Mouse (Mus musculus): ENCODE data around the gene Bmpr1a. TPM values are rescaled to one million over a fixed set of nuclear protein-coding genes. Genes with fewer than 3 reads are reported as not detected.
A peak's percentile ranks its signal among the peaks of the same experiment; 100 is the strongest.
"Not testable (repeated sequence)": the region's sequence is repeated elsewhere in the genome, so short reads cannot be mapped to it uniquely, and the experiment has no call there.

Bmpr1a gene
- polyA plus RNA-seq, 1 experiment from 2014 or later = 35.8 TPM

DNA sequence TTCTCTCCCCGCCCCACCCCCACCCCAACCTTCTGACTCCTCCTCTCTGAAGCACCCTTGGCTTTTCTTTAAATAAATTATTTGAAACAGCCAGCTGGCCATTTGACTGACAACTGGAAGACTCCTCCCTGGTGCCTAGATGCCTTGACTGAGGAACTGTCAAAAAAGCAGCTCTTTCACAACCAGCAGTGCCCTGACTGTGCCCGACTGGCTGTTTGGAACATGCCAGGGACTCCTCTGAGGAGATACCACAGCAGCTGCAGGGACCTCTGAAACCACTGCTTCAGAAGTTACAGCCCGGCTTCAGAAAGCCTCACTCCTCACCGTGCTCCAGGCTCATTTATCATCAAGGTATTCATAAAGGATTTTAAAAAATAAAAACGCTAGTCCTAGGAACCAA, 58.8 kb downstream of the Bmpr1a start:
- ATAC-seq (replicated peaks; ENCODE audit: low FRiP score, low read depth) (no peak), DNase-seq (ENCODE audit: low spot score) (no peak)
- no peaks in the 10 kb centered on the region for H3K4me1 ChIP-seq (replicated peaks; ENCODE audit: insufficient read depth, low read length)
- no peaks in the 10 kb centered on the region for H3K9me3 ChIP-seq (replicated peaks; ENCODE audit: low read length)
- no peaks in the 10 kb centered on the region for H3K27me3 ChIP-seq (ENCODE audit: insufficient read depth, low read length)
- H3K4me3 ChIP-seq (replicated peaks; ENCODE audit: low read depth, low read length) = no peak overlapping the region
- TF ChIP-seq CTCF (IDR thresholded peaks at IDR 0.05; ENCODE audit: low read depth) = no peak
- H3K9ac ChIP-seq (ENCODE audit: low read depth, low read length) = no peak overlapping the region
- H3K36me3 ChIP-seq (ENCODE audit: insufficient read depth, low read length) = 0 out of 2 replicates have a peak, but pooled peaks cover 15% of the 10 kb centered on the region
- WGBS = 72% methylated on average over 5 of the region's 5 CpGs
- H3K27ac ChIP-seq = no peak overlapping the region
- no peak overlapping the region for H3K4me2 ChIP-seq (ENCODE audit: low read length)

DNA sequence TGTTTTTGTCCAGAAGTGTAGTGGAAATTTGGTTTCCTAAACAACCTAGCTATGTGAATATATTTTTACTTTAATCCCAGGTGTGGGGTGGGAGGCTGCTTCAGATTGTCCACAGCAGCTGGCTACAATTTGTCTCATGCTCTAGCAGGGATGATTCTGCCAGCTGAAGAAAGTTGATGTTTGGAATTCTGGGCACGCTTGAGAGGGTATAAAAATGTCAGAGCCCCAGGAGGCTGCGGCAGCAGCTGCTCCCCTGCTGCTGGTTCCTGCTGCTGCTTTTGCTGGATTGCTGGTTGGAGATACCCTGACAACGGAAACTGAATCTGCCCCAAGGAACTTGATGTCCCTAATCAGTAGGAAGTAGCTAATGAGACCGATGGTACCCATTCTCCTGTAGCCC, 60.6 kb downstream of the Bmpr1a start:
- Histone ChIP-seq H3K9me3 (replicated peaks; ENCODE audit: low read length) (no peaks in the 10 kb centered on the region), H3K27me3 (ENCODE audit: insufficient read depth, low read length) (no peaks in the 10 kb centered on the region), H3K27ac (no peak overlapping the region), H3K36me3 (ENCODE audit: insufficient read depth, low read length) (0 out of 2 replicates have a peak, but pooled peaks cover 13% of the 10 kb centered on the region), H3K9ac (ENCODE audit: low read depth, low read length) (no peak overlapping the region), H3K4me3 (replicated peaks; ENCODE audit: low read depth, low read length) (no peak overlapping the region), H3K4me2 (ENCODE audit: low read length) (no peak overlapping the region), H3K4me1 (replicated peaks; ENCODE audit: insufficient read depth, low read length) (no peaks in the 10 kb centered on the region)
- whole genome bisulfite sequencing = 48% methylated on average over 4 of the region's 4 CpGs
- ATAC-seq (replicated peaks; ENCODE audit: low FRiP score, low read depth) = no peak
- peak; percentile 45 for DNase-seq (ENCODE audit: low spot score)
- TF ChIP-seq CTCF (IDR thresholded peaks at IDR 0.05; ENCODE audit: low read depth) = no peak

DNA sequence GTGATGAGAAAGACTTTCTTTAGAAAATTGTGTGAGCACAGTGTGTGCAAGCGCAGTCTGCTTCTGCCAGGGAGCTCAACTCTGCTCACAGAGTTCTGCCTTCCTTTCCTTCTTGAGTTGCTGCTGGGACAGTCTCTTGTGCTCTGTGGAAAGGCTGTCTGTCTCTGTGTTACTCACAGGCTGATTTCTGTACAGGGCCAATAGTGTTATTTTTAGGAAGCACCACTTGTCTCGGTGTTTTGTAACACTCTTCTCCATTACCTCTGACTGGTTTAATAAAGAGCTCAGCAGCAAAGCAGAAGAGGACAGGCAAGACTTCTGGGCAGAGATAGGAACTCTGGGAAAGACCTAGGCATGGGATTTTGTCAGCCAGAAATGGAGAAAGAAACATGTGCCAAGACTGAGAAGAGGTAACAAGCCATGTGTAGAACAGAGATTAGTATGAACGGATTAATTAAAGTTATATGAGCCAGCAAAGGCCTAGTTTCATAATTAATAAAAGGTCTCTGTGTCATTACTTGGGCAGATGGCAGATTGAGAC, 62.5 kb downstream of the Bmpr1a start:
- Histone ChIP-seq H3K4me2 (ENCODE audit: low read length) (no peak overlapping the region), H3K27ac (no peak overlapping the region), H3K9ac (ENCODE audit: low read depth, low read length) (no peak overlapping the region), H3K36me3 (ENCODE audit: insufficient read depth, low read length) (0 out of 2 replicates have a peak, but pooled peaks cover 10% of the 10 kb centered on the region), H3K27me3 (ENCODE audit: insufficient read depth, low read length) (no peaks in the 10 kb centered on the region), H3K4me1 (replicated peaks; ENCODE audit: insufficient read depth, low read length) (no peaks in the 10 kb centered on the region), H3K9me3 (replicated peaks; ENCODE audit: low read length) (no peaks in the 10 kb centered on the region), H3K4me3 (replicated peaks; ENCODE audit: low read depth, low read length) (no peak overlapping the region)
- no peak for ATAC-seq (replicated peaks; ENCODE audit: low FRiP score, low read depth)
- no peak for DNase-seq (ENCODE audit: low spot score)
- 86% methylated on average over 3 of the region's 3 CpGs for WGBS
- no peak for TF ChIP-seq CTCF (IDR thresholded peaks at IDR 0.05; ENCODE audit: low read depth)

DNA sequence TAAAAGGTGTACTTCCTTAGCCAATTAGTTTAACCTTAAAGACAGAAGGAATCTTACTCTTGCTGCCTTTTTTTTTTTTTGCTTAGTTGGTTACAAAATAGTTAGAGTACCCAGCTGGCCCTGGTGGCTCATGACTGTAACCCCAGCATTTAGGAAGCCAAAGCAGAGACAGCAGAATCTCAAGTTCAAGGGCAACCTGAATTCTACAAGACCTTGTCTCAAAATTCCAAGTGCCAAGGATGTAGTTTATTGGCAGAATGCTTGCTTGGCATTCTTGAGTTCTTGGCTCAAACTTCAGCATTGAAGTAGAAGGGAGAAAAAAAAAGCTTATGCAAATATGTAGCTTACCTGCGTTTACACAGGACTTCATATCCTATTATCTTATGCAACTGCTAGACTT, 74.1 kb downstream of the Bmpr1a start:
- H3K36me3 ChIP-seq (ENCODE audit: insufficient read depth, low read length) = peaks cover 20% of the 10 kb centered on the region; the same call in 1 of the 2 replicates
- WGBS = 90% methylated on average over 1 of the region's 1 CpGs

DNA sequence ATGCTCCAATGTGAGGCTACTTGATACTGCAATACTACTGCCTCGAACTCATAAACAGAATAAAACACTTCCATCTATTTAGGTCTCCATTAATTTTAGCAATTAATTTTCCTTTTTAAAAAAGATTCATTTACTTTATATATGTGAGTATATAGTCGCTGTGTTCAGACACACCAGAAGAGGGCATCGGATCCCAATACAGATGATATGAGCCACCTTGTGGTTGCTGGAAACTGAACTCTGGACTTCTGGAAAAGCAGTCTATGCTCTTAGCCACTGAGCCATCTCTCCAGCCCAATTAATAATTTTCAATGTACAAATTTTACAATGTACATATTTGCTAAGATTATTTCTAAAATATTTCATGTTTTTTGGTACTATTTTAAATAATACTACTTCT, 74.9 kb downstream of the Bmpr1a start:
- peak; percentile 47 for TF ChIP-seq CTCF (IDR thresholded peaks at IDR 0.05; ENCODE audit: low read depth)
- Histone ChIP-seq H3K4me2 (ENCODE audit: low read length) (no peak overlapping the region), H3K4me3 (replicated peaks; ENCODE audit: low read depth, low read length) (no peak overlapping the region), H3K4me1 (replicated peaks; ENCODE audit: insufficient read depth, low read length) (no peaks in the 10 kb centered on the region), H3K9ac (ENCODE audit: low read depth, low read length) (no peak overlapping the region), H3K27me3 (ENCODE audit: insufficient read depth, low read length) (no peaks in the 10 kb centered on the region), H3K9me3 (replicated peaks; ENCODE audit: low read length) (no peaks in the 10 kb centered on the region), H3K27ac (no peak overlapping the region), H3K36me3 (ENCODE audit: insufficient read depth, low read length) (peaks cover 26% of the 10 kb centered on the region; the same call in 1 of the 2 replicates)
- WGBS = 95% methylated on average over 3 of the region's 3 CpGs
- ATAC-seq (replicated peaks; ENCODE audit: low FRiP score, low read depth) (no peak), DNase-seq (ENCODE audit: low spot score) (no peak)

More for the DNA sequence above, 74.1 kb downstream of the Bmpr1a start:
- Histone ChIP-seq H3K9ac (ENCODE audit: low read depth, low read length) (no peak overlapping the region), H3K27ac (no peak overlapping the region), H3K4me1 (replicated peaks; ENCODE audit: insufficient read depth, low read length) (no peaks in the 10 kb centered on the region), H3K4me3 (replicated peaks; ENCODE audit: low read depth, low read length) (no peak overlapping the region), H3K27me3 (ENCODE audit: insufficient read depth, low read length) (no peaks in the 10 kb centered on the region), H3K4me2 (ENCODE audit: low read length) (no peak overlapping the region), H3K9me3 (replicated peaks; ENCODE audit: low read length) (no peaks in the 10 kb centered on the region)
- DNase-seq (ENCODE audit: low spot score) (no peak), ATAC-seq (replicated peaks; ENCODE audit: low FRiP score, low read depth) (no peak)
- TF ChIP-seq CTCF (IDR thresholded peaks at IDR 0.05; ENCODE audit: low read depth) = no peak

DNA sequence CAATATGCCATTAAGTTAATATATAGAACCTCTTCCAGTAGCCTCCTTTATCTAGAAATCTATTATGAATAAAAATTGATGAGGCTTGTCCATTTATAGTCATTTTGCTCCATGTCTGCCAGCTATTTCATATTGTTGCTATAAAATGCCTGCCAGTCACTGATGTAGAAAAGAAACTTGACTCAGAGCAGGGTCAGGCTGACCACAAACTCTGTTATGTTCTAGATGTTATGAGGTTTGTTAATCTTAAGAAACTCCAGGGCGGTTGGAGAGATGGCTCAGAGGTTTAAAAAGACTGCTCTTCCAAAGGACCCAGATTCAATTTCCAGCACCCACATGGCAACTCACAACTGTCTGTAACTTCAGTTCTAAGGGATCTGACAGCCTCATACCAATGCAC, 82.1 kb downstream of the Bmpr1a start:
- TF ChIP-seq CTCF (IDR thresholded peaks at IDR 0.05; ENCODE audit: low read depth) = no peak
- H3K9me3 ChIP-seq (replicated peaks; ENCODE audit: low read length) = no peaks in the 10 kb centered on the region
- H3K27ac ChIP-seq = no peak overlapping the region
- H3K36me3 ChIP-seq (ENCODE audit: insufficient read depth, low read length) = peaks cover 36% of the 10 kb centered on the region; the same call in 1 of the 2 replicates
- DNase-seq (ENCODE audit: low spot score) = no peak
- no peak overlapping the region for H3K9ac ChIP-seq (ENCODE audit: low read depth, low read length)
- H3K4me3 ChIP-seq (replicated peaks; ENCODE audit: low read depth, low read length) = no peak overlapping the region
- no peaks in the 10 kb centered on the region for H3K4me1 ChIP-seq (replicated peaks; ENCODE audit: insufficient read depth, low read length)
- H3K27me3 ChIP-seq (ENCODE audit: insufficient read depth, low read length) = no peaks in the 10 kb centered on the region
- no peak for ATAC-seq (replicated peaks; ENCODE audit: low FRiP score, low read depth)
- H3K4me2 ChIP-seq (ENCODE audit: low read length) = no peak overlapping the region
- 73% methylated on average over 1 of the region's 1 CpGs for WGBS

DNA sequence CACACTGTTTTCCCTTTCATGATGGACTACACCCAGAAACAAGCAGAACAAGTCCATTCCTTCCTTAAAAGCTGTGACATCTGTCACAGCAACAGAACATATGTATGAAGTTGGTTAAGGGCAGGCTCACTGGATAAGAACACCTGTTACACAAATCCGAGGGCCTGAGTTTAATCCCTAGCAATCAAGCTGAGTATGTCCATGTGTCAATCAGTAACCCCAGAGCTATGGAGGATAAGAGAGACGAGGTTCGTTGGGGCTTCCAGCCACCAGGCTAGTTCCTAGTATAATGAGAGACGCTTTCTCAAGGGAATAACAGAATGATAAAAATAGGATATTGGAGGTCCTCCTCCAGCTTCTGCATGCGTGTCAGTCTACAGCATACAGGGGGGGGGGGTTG, 85.6 kb downstream of the Bmpr1a start:
- TF ChIP-seq CTCF (IDR thresholded peaks at IDR 0.05; ENCODE audit: low read depth) = no peak
- ATAC-seq (replicated peaks; ENCODE audit: low FRiP score, low read depth) = no peak
- H3K4me2 ChIP-seq (ENCODE audit: low read length) = no peak overlapping the region
- 77% methylated on average over 5 of the region's 5 CpGs for WGBS
- no peak overlapping the region for H3K9ac ChIP-seq (ENCODE audit: low read depth, low read length)
- no peak overlapping the region for H3K27ac ChIP-seq
- H3K4me3 ChIP-seq (replicated peaks; ENCODE audit: low read depth, low read length) = no peak overlapping the region
- no peak for DNase-seq (ENCODE audit: low spot score)
- peaks cover 26% of the 10 kb centered on the region; the same call in 1 of the 2 replicates for H3K36me3 ChIP-seq (ENCODE audit: insufficient read depth, low read length)
- no peaks in the 10 kb centered on the region for H3K9me3 ChIP-seq (replicated peaks; ENCODE audit: low read length)
- no peaks in the 10 kb centered on the region for H3K27me3 ChIP-seq (ENCODE audit: insufficient read depth, low read length)
- no peaks in the 10 kb centered on the region for H3K4me1 ChIP-seq (replicated peaks; ENCODE audit: insufficient read depth, low read length)

DNA sequence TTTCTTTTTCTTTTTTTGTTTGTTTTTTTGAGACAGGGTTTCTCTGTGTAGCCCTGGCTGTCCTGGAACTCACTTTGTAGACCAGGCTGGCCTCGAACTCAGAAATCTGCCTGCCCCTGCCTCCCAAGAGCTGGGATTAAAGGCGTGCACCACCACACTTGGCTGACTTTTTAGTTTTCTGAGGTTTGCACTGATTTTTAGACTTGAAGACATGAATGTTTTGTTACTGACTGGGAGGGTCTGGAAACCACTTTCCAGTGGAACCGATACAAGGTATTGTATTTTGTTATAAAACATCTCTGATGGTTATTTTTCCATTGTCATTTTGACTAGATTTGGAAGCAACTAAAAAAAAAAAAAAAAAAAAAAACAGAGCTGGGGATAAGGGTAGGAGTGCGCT, 86.2 kb downstream of the Bmpr1a start:
- H3K4me3 ChIP-seq (replicated peaks; ENCODE audit: low read depth, low read length); H3K27me3 ChIP-seq (ENCODE audit: insufficient read depth, low read length); H3K9me3 ChIP-seq (replicated peaks; ENCODE audit: low read length); H3K4me2 ChIP-seq (ENCODE audit: low read length); DNase-seq (ENCODE audit: low spot score); H3K9ac ChIP-seq (ENCODE audit: low read depth, low read length); ATAC-seq (replicated peaks; ENCODE audit: low FRiP score, low read depth); H3K4me1 ChIP-seq (replicated peaks; ENCODE audit: insufficient read depth, low read length); H3K27ac ChIP-seq: not testable (repeated sequence)
- H3K36me3 ChIP-seq (ENCODE audit: insufficient read depth, low read length) = peaks cover 25% of the 10 kb centered on the region; the same call in 1 of the 2 replicates
- 95% methylated on average over 4 of the region's 4 CpGs for WGBS
